Mouse (Mus musculus): Measurements from ENCODE around the gene Rad23a. TPM values are rescaled to one million over a fixed set of nuclear protein-coding genes. Genes with fewer than 3 reads are reported as not detected.
A peak's percentile ranks its signal among the peaks of the same experiment; 100 is the strongest.

The Rad23a gene
- polyA plus RNA-seq, 1 experiment = 169 TPM

- peak within 1 kb of the TSS; percentile 96 for H3K4me3 ChIP-seq (replicated peaks; ENCODE audit: control insufficient read depth, low read depth, low read length)
- peaks cover 3% of the 10 kb centered on the region; the same call in 1 of the 2 replicates for H3K4me1 ChIP-seq (ENCODE audit: control insufficient read depth, insufficient read depth, low read length)
- 19% methylated on average over 121 of the region's 125 CpGs for WGBS
- 0 out of 2 replicates have a peak, but pooled peaks have one; percentile 8 for TF ChIP-seq CTCF (IDR thresholded peaks at IDR 0.05; ENCODE audit: control insufficient read depth, insufficient read depth, low read length)
- 0 out of 2 replicates have a peak, but pooled peaks have one; percentile 26 for TF ChIP-seq POLR2A (IDR thresholded peaks at IDR 0.05; ENCODE audit: borderline replicate concordance, control insufficient read depth, low read depth, low read length)
- H3K27ac ChIP-seq (ENCODE audit: control insufficient read depth, insufficient read depth, low read depth, low read length, poor library complexity) = peak within 1 kb of the TSS; percentile 60; the same call in 1 of the 2 replicates
Measured at GRCm38 (mm10) chr8:84799999-84800831, 40.2 kb downstream of the Rad23a start, which contains the start of gene Nfix. TSS of gene Nfix (minus strand) at chr8:84800344.

GRCm38 (mm10) chr8:84799136-84799931, 41.1 kb downstream of the Rad23a start:
- WGBS = under 1% methylated on average over 101 of the region's 108 CpGs
- Histone ChIP-seq H3K4me1 (ENCODE audit: control insufficient read depth, insufficient read depth, low read length) (peaks cover 3% of the 10 kb centered on the region; the same call in 1 of the 2 replicates), H3K27ac (ENCODE audit: control insufficient read depth, insufficient read depth, low read depth, low read length, poor library complexity) (peak overlapping the region; percentile 60; the same call in 1 of the 2 replicates)

GRCm38 (mm10) chr8:84798446-84799135, 41.9 kb downstream of the Rad23a start:
- TF ChIP-seq CTCF (IDR thresholded peaks at IDR 0.05; ENCODE audit: control insufficient read depth, insufficient read depth, low read length) = 0 out of 2 replicates have a peak, but pooled peaks have one; percentile 3
- TF ChIP-seq POLR2A (IDR thresholded peaks at IDR 0.05; ENCODE audit: borderline replicate concordance, control insufficient read depth, low read depth, low read length) = no peak
- peak overlapping the region; percentile 64 for H3K4me3 ChIP-seq (replicated peaks; ENCODE audit: control insufficient read depth, low read depth, low read length)
- peaks cover 3% of the 10 kb centered on the region; the same call in 1 of the 2 replicates for H3K4me1 ChIP-seq (ENCODE audit: control insufficient read depth, insufficient read depth, low read length)
- H3K27ac ChIP-seq (ENCODE audit: control insufficient read depth, insufficient read depth, low read depth, low read length, poor library complexity) = peak overlapping the region; percentile 49; the same call in 1 of the 2 replicates
- 80% methylated on average over 10 of the region's 10 CpGs for WGBS

More at GRCm38 (mm10) chr8:84799136-84799931, 41.1 kb downstream of the Rad23a start:
- TF ChIP-seq CTCF (IDR thresholded peaks at IDR 0.05; ENCODE audit: control insufficient read depth, insufficient read depth, low read length) = peak; percentile 6; the same call in 1 of the 2 replicates
- TF ChIP-seq POLR2A (IDR thresholded peaks at IDR 0.05; ENCODE audit: borderline replicate concordance, control insufficient read depth, low read depth, low read length) = no peak
- peak overlapping the region; percentile 64 for H3K4me3 ChIP-seq (replicated peaks; ENCODE audit: control insufficient read depth, low read depth, low read length)

- no peak overlapping the region for H3K4me3 ChIP-seq (replicated peaks; ENCODE audit: control insufficient read depth, low read depth, low read length)
- peaks cover 3% of the 10 kb centered on the region; the same call in 1 of the 2 replicates for H3K4me1 ChIP-seq (ENCODE audit: control insufficient read depth, insufficient read depth, low read length)
- TF ChIP-seq CTCF (IDR thresholded peaks at IDR 0.05; ENCODE audit: control insufficient read depth, insufficient read depth, low read length) = no peak
- no peak for TF ChIP-seq POLR2A (IDR thresholded peaks at IDR 0.05; ENCODE audit: borderline replicate concordance, control insufficient read depth, low read depth, low read length)
- no peak overlapping the region for H3K27ac ChIP-seq (ENCODE audit: control insufficient read depth, insufficient read depth, low read depth, low read length, poor library complexity)
- WGBS = 90% methylated on average over 6 of the region's 6 CpGs
Measured at GRCm38 (mm10) chr8:84797971-84798370, 42.5 kb downstream of the Rad23a start.

- no peak overlapping the region for H3K27ac ChIP-seq (ENCODE audit: control insufficient read depth, insufficient read depth, low read depth, low read length, poor library complexity)
- H3K4me1 ChIP-seq (ENCODE audit: control insufficient read depth, insufficient read depth, low read length) = peaks cover 3% of the 10 kb centered on the region; the same call in 1 of the 2 replicates
- no peak overlapping the region for H3K4me3 ChIP-seq (replicated peaks; ENCODE audit: control insufficient read depth, low read depth, low read length)
- 93% methylated on average over 15 of the region's 15 CpGs for WGBS
- TF ChIP-seq POLR2A (IDR thresholded peaks at IDR 0.05; ENCODE audit: borderline replicate concordance, control insufficient read depth, low read depth, low read length) (no peak), CTCF (IDR thresholded peaks at IDR 0.05; ENCODE audit: control insufficient read depth, insufficient read depth, low read length) (no peak)
Measured at GRCm38 (mm10) chr8:84797256-84797797, 43.1 kb downstream of the Rad23a start.

GRCm38 (mm10) chr8:84794486-84794885, 46.0 kb downstream of the Rad23a start:
- 89% methylated on average over 7 of the region's 7 CpGs for WGBS
- no peak for TF ChIP-seq POLR2A (IDR thresholded peaks at IDR 0.05; ENCODE audit: borderline replicate concordance, control insufficient read depth, low read depth, low read length)
- no peak for TF ChIP-seq CTCF (IDR thresholded peaks at IDR 0.05; ENCODE audit: control insufficient read depth, insufficient read depth, low read length)
- Histone ChIP-seq H3K4me1 (ENCODE audit: control insufficient read depth, insufficient read depth, low read length) (no peaks in the 10 kb centered on the region), H3K4me3 (replicated peaks; ENCODE audit: control insufficient read depth, low read depth, low read length) (no peak overlapping the region), H3K27ac (ENCODE audit: control insufficient read depth, insufficient read depth, low read depth, low read length, poor library complexity) (no peak overlapping the region)

GRCm38 (mm10) chr8:84793791-84794485, 46.5 kb downstream of the Rad23a start:
- Histone ChIP-seq H3K4me3 (replicated peaks; ENCODE audit: control insufficient read depth, low read depth, low read length) (no peak overlapping the region), H3K4me1 (ENCODE audit: control insufficient read depth, insufficient read depth, low read length) (no peaks in the 10 kb centered on the region), H3K27ac (ENCODE audit: control insufficient read depth, insufficient read depth, low read depth, low read length, poor library complexity) (no peak overlapping the region)
- WGBS = 74% methylated on average over 13 of the region's 13 CpGs
- TF ChIP-seq CTCF (IDR thresholded peaks at IDR 0.05; ENCODE audit: control insufficient read depth, insufficient read depth, low read length) (no peak), POLR2A (IDR thresholded peaks at IDR 0.05; ENCODE audit: borderline replicate concordance, control insufficient read depth, low read depth, low read length) (no peak)

Data from bone marrow, adult 2 months (tissue).